Comparison of ENCODE assay signal across 13 mouse cellular contexts in the genomic region with DNA sequence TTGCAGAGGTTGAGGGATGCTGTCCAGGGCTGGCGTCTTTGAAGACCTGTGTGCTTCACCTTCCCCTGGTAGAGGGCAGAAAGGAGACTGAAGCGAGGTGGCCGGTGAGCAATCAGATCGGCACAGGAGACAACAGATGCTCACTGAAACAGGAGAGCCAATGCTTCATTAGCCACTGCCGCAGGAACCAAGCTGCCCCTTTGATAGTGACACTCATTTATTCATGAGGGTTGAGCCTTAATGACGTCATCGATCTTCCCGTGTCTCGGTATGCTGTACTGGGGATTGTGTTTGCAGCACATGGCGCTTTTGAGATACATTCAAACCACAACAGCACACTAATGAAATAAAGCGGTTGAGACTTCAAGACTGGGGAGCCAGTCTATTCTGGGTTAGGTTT.
DNase-seq lines count a peak whose midpoint lies in the region; ATAC-seq lines count a peak whose summit lies in the region.
"Had no signal": no experiment of that assay in that cellular context is flagged by ENCODE, and none has a peak within 500 bp of the region (broad histone marks: within the 10 kb centered on the region; RNA-seq: fewer than 3 reads in every experiment).

No protein-coding gene starts in this region.

- H3K27me3 ChIP-seq in midbrain, embryonic 12.5 days: no peaks in the 10 kb centered on the region
- H3K27me3 ChIP-seq in midbrain, embryonic 10.5 days (ENCODE audit: low read depth, poor library complexity, severe bottlenecking): no peaks in the 10 kb centered on the region
- no peaks in the 10 kb centered on the region for H3K27me3 ChIP-seq in hindbrain, embryonic 14.5 days (ENCODE audit: control insufficient read depth, insufficient read depth, low read length)
- H3K27me3 ChIP-seq in stomach, embryonic 16.5 days (ENCODE audit: control insufficient read depth, insufficient read depth, low read length): no peaks in the 10 kb centered on the region
- H3K27me3 ChIP-seq: liver, embryonic 15.5 days had no signal

- DNase-seq in cerebellum, adult 9-11 months: no peak
- no peak for DNase-seq in midbrain, embryonic 10.5 days (ENCODE audit: low spot score)
- no peak for DNase-seq in hindbrain, embryonic 14.5 days (ENCODE audit: low spot score)
- no peak for DNase-seq in gastrocnemius, adult 8-10 months (ENCODE audit: low spot score in 2 of 2)
- no peak for DNase-seq in urinary bladder, postnatal 14 days (ENCODE audit: low spot score)
- DNase-seq: heart, postnatal 10 days; kidney, adult 9 months; left cerebral cortex, postnatal 4 days; lung, postnatal 36 days had no signal

- 65% methylated on average over 11 of the region's 11 CpGs for WGBS in midbrain, embryonic 12.5 days
- WGBS in midbrain, embryonic 10.5 days: 87% methylated on average over 11 of the region's 11 CpGs
- WGBS in hindbrain, embryonic 14.5 days: 33% methylated on average over 11 of the region's 11 CpGs
- WGBS in stomach, embryonic 16.5 days: 75% methylated on average over 11 of the region's 11 CpGs

- peak; percentile 31; the same call in 1 of the 2 replicates for ATAC-seq in cerebellum, adult (ENCODE audit: insufficient number of reproducible peaks, low FRiP score, low TSS enrichment)
- peak; percentile 69; the same call in 1 of the 2 replicates for ATAC-seq in midbrain, embryonic 12.5 days (ENCODE audit: low FRiP score, low read depth)
- peak; percentile 73; the same call in 1 of the 2 replicates for ATAC-seq in hindbrain, embryonic 14.5 days (ENCODE audit: low FRiP score)
- ATAC-seq in stomach, embryonic 16.5 days (ENCODE audit: insufficient read depth, low FRiP score): no peak

- H3K4me1 ChIP-seq in midbrain, embryonic 12.5 days: 0 out of 2 replicates have a peak, but pooled peaks cover 6% of the 10 kb centered on the region
- H3K4me1 ChIP-seq in midbrain, embryonic 10.5 days: 0 out of 2 replicates have a peak, but pooled peaks cover 4% of the 10 kb centered on the region
- H3K4me1 ChIP-seq in hindbrain, embryonic 14.5 days (replicated peaks; ENCODE audit: control insufficient read depth, insufficient read depth, low read length): no peaks in the 10 kb centered on the region
- no peaks in the 10 kb centered on the region for H3K4me1 ChIP-seq in stomach, embryonic 16.5 days (ENCODE audit: control insufficient read depth, insufficient read depth, low read length)
- H3K4me1 ChIP-seq: liver, embryonic 15.5 days had no signal

- no peak overlapping the region for H3K4me2 ChIP-seq in midbrain, embryonic 12.5 days (replicated peaks)
- no peak overlapping the region for H3K4me2 ChIP-seq in hindbrain, embryonic 14.5 days (replicated peaks)
- H3K4me2 ChIP-seq in stomach, embryonic 16.5 days (ENCODE audit: low read depth, low read length): no peak overlapping the region
- H3K4me2 ChIP-seq: liver, embryonic 15.5 days had no signal

- H3K9me3 ChIP-seq in midbrain, embryonic 12.5 days: no peaks in the 10 kb centered on the region
- no peaks in the 10 kb centered on the region for H3K9me3 ChIP-seq in midbrain, embryonic 10.5 days (replicated peaks)
- H3K9me3 ChIP-seq in hindbrain, embryonic 14.5 days (ENCODE audit: control insufficient read depth, low read length): no peaks in the 10 kb centered on the region
- H3K9me3 ChIP-seq in stomach, embryonic 16.5 days (replicated peaks; ENCODE audit: control insufficient read depth, low read length): no peaks in the 10 kb centered on the region
- H3K9me3 ChIP-seq: liver, embryonic 15.5 days had no signal

- H3K36me3 ChIP-seq in midbrain, embryonic 12.5 days: no peaks in the 10 kb centered on the region; the same call in 1 of the 2 replicates
- peaks cover 23% of the 10 kb centered on the region for H3K36me3 ChIP-seq in midbrain, embryonic 10.5 days
- peaks cover 10% of the 10 kb centered on the region for H3K36me3 ChIP-seq in hindbrain, embryonic 14.5 days (replicated peaks; ENCODE audit: control insufficient read depth, insufficient read depth)
- H3K36me3 ChIP-seq in stomach, embryonic 16.5 days (ENCODE audit: control insufficient read depth, insufficient read depth, low read length): no peaks in the 10 kb centered on the region
- H3K36me3 ChIP-seq: liver, embryonic 15.5 days had no signal

- no peak overlapping the region for H3K4me3 ChIP-seq in midbrain, embryonic 12.5 days
- H3K4me3 ChIP-seq in midbrain, embryonic 10.5 days: no peak overlapping the region
- H3K4me3 ChIP-seq in hindbrain, embryonic 14.5 days (replicated peaks; ENCODE audit: low read length): no peak overlapping the region
- H3K4me3 ChIP-seq in stomach, embryonic 16.5 days (replicated peaks; ENCODE audit: low read length): no peak overlapping the region
- H3K4me3 ChIP-seq: liver, embryonic 15.5 days had no signal

- no peak overlapping the region for H3K27ac ChIP-seq in midbrain, embryonic 12.5 days (replicated peaks)
- no peak overlapping the region for H3K27ac ChIP-seq in midbrain, embryonic 10.5 days (replicated peaks)
- H3K27ac ChIP-seq in hindbrain, embryonic 14.5 days: no peak overlapping the region
- peak overlapping the region; percentile 49; the same call in 1 of the 2 replicates for H3K27ac ChIP-seq in stomach, embryonic 16.5 days (ENCODE audit: low read length)
- H3K27ac ChIP-seq: liver, embryonic 15.5 days had no signal

- no peak overlapping the region for H3K9ac ChIP-seq in midbrain, embryonic 12.5 days (replicated peaks)
- no peak overlapping the region for H3K9ac ChIP-seq in hindbrain, embryonic 14.5 days
- no peak overlapping the region for H3K9ac ChIP-seq in stomach, embryonic 16.5 days (ENCODE audit: low read length)
- H3K9ac ChIP-seq: liver, embryonic 15.5 days had no signal
